Mouse (Mus musculus) heart, postnatal 0 days (tissue): ENCODE results near the gene Specc1. TPM values are rescaled to one million over a fixed set of nuclear protein-coding genes. Genes with fewer than 3 reads are reported as not detected.
"Not testable (repeated sequence)": the region's sequence is repeated elsewhere in the genome, so short reads cannot be mapped to it uniquely, and the experiment has no call there.

Source experiments
- ATAC-seq: fragments of 200-750 bp; cut with Nextera tagmentation; 2 replicates; pipeline ENCODE4 v1.8.0; 2017; ENCODE audit warnings: low read depth, moderate number of reproducible peaks, moderate library complexity; ENCODE audit not compliant: insufficient read depth
- DNase-seq: peaks from one replicate; pipeline ENCODE4 v3.0.0-alpha.2; 2016; ENCODE audit warnings: low spot score
- H3K27ac ChIP-seq: fragments of 300-500 bp; sonication (generic); 2 replicates; pipeline ENCODE4 v1.5.1; 2014; ENCODE audit warnings: low read depth, mild to moderate bottlenecking
- H3K27me3 ChIP-seq: fragments of 300-500 bp; sonication (generic); 2 replicates; pipeline ENCODE4 v1.6.1; 2014; ENCODE audit warnings: low read length, mixed read lengths; ENCODE audit not compliant: control insufficient read depth, insufficient read depth
- H3K36me3 ChIP-seq: fragments of 300-500 bp; sonication (generic); replicated peaks from 2 replicates; pipeline ENCODE4 v1.6.1; 2014; ENCODE audit warnings: low read length, mixed read lengths; ENCODE audit not compliant: control insufficient read depth, insufficient read depth
- H3K4me1 ChIP-seq: fragments of 300-500 bp; sonication (generic); 2 replicates; pipeline ENCODE4 v1.6.1; 2014; ENCODE audit warnings: antibody characterized with exemption; ENCODE audit not compliant: control insufficient read depth, insufficient read depth
- H3K4me2 ChIP-seq: fragments of 300-500 bp; sonication (generic); 2 replicates; pipeline ENCODE4 v1.6.1; 2014; ENCODE audit warnings: low read depth, mild to moderate bottlenecking, low read length, moderate library complexity
- H3K4me3 ChIP-seq: fragments of 300-500 bp; sonication (generic); 2 replicates; pipeline ENCODE4 v1.5.1; 2014; ENCODE audit warnings: low read depth, low read length
- H3K9ac ChIP-seq: fragments of 300-500 bp; sonication (generic); replicated peaks from 2 replicates; pipeline ENCODE4 v1.6.1; 2014; ENCODE audit warnings: low read depth, low read length, mixed read lengths
- H3K9me3 ChIP-seq: fragments of 300-500 bp; sonication (generic); replicated peaks from 2 replicates; pipeline ENCODE4 v1.6.1; 2016; ENCODE audit warnings: low read length; ENCODE audit not compliant: control insufficient read depth
- CTCF ChIP-seq: IDR thresholded peaks from 2 replicates; pipeline ENCODE4 v1.5.1; 2016; ENCODE audit warnings: antibody characterized with exemption, control low read depth, low read depth
- EP300 ChIP-seq: IDR thresholded peaks from 2 replicates; pipeline ENCODE4 v1.6.1; 2016; ENCODE audit warnings: antibody characterized with exemption, low read depth
- WGBS: fragments of 180-500 bp; shearing (Covaris S2); extraction: QIAGEN DNeasy Blood & Tissue Kit; methylation state at CpG from one replicate; pipeline ENCODE4 v1.1.7; 2014; 5-methylcytosine and 5-hydroxymethylcytosine counted together
- polyA plus RNA-seq: library from polyadenylated mRNA; unstranded; fragments of >200 nt; fragmentation: Nextera tagmentation; extraction: Ambion mirVana; gene quantifications from 2 replicates; pipeline ENCODE4 v1.2.1, GENCODE M21; 2015
- total RNA-seq: library from RNA; depleted of rRNA; stranded (reverse); fragments of >200 nt; gene quantifications from 2 replicates; pipeline ENCODE4 v1.2.3, GENCODE M21; 2014; ENCODE audit warnings: low replicate concordance

The Specc1 gene
- total and polyA plus RNA-seq, 2 experiments from 2014 or later, result 5.2 to 8.4 TPM

GRCm38 (mm10) chr11:61946608-61947007 is 10.0 kb upstream of the Specc1 start:
- no peak overlapping the region for H3K9ac ChIP-seq
- H3K4me2 ChIP-seq, result no peak overlapping the region
- WGBS, result 93% methylated on average over 4 of the region's 4 CpGs
- TF ChIP-seq EP300 (no peak), CTCF (no peak)
- no peak for DNase-seq
- ATAC-seq, result no peak
- H3K27me3 ChIP-seq, result no peaks in the 10 kb centered on the region
- H3K9me3 ChIP-seq, result no peaks in the 10 kb centered on the region
- no peak overlapping the region for H3K27ac ChIP-seq
- H3K4me3 ChIP-seq, result no peak overlapping the region
- no peaks in the 10 kb centered on the region for H3K36me3 ChIP-seq
- 0 out of 2 replicates have a peak, but pooled peaks cover 6% of the 10 kb centered on the region for H3K4me1 ChIP-seq

GRCm38 (mm10) chr11:61949315-61949714 is 7.2 kb upstream of the Specc1 start:
- no peak for ATAC-seq
- peak; percentile 20 for DNase-seq
- H3K4me2 ChIP-seq, result no peak overlapping the region
- WGBS, result 0% methylated on average over 3 of the region's 3 CpGs
- H3K4me3 ChIP-seq, result no peak overlapping the region
- peak; percentile 67 for TF ChIP-seq CTCF
- TF ChIP-seq EP300, result no peak
- no peak overlapping the region for H3K27ac ChIP-seq
- no peaks in the 10 kb centered on the region for H3K27me3 ChIP-seq
- no peaks in the 10 kb centered on the region for H3K9me3 ChIP-seq
- H3K9ac ChIP-seq, result no peak overlapping the region
- no peaks in the 10 kb centered on the region for H3K36me3 ChIP-seq
- H3K4me1 ChIP-seq, result no peaks in the 10 kb centered on the region

GRCm38 (mm10) chr11:61950632-61951031 is 5.9 kb upstream of the Specc1 start:
- no peak overlapping the region for H3K9ac ChIP-seq
- H3K9me3 ChIP-seq, result no peaks in the 10 kb centered on the region
- H3K36me3 ChIP-seq, result no peaks in the 10 kb centered on the region
- TF ChIP-seq CTCF, result peak; percentile 86
- TF ChIP-seq EP300, result no peak
- H3K4me1 ChIP-seq, result no peaks in the 10 kb centered on the region
- H3K27me3 ChIP-seq, result no peaks in the 10 kb centered on the region
- H3K4me2 ChIP-seq, result no peak overlapping the region
- 16% methylated on average over 10 of the region's 10 CpGs for WGBS
- H3K4me3 ChIP-seq, result no peak overlapping the region
- ATAC-seq (no peak), DNase-seq (peak; percentile 46)
- H3K27ac ChIP-seq, result no peak overlapping the region

GRCm38 (mm10) chr11:61955136-61955535 is 1.4 kb upstream of the Specc1 start:
- no peak for ATAC-seq
- no peaks in the 10 kb centered on the region for H3K9me3 ChIP-seq
- no peak overlapping the region for H3K27ac ChIP-seq
- no peak overlapping the region for H3K9ac ChIP-seq
- no peaks in the 10 kb centered on the region for H3K36me3 ChIP-seq
- TF ChIP-seq CTCF (no peak), EP300 (no peak)
- H3K4me3 ChIP-seq, result no peak overlapping the region
- peaks cover 22% of the 10 kb centered on the region for H3K27me3 ChIP-seq
- H3K4me1 ChIP-seq, result peaks cover 4% of the 10 kb centered on the region; the same call in 1 of the 2 replicates
- no peak for DNase-seq
- WGBS, result 68% methylated on average over 6 of the region's 6 CpGs
- H3K4me2 ChIP-seq, result no peak overlapping the region

- Histone ChIP-seq H3K4me3 (no peak overlapping the region), H3K36me3 (no peaks in the 10 kb centered on the region), H3K9me3 (no peaks in the 10 kb centered on the region), H3K4me1 (peaks cover 4% of the 10 kb centered on the region; the same call in 1 of the 2 replicates), H3K4me2 (no peak overlapping the region), H3K27me3 (peaks cover 22% of the 10 kb centered on the region), H3K27ac (no peak overlapping the region), H3K9ac (no peak overlapping the region)
- DNase-seq (no peak), ATAC-seq (no peak)
- TF ChIP-seq EP300 (no peak), CTCF (no peak)
- 78% methylated on average over 6 of the region's 6 CpGs for WGBS
Observed at GRCm38 (mm10) chr11:61955951-61956350, 612 bp upstream of the Specc1 start.

- peak overlapping the region; percentile 63 for H3K4me3 ChIP-seq
- no peak overlapping the region for H3K9ac ChIP-seq
- WGBS, result 6% methylated on average over 25 of the region's 25 CpGs
- H3K27me3 ChIP-seq, result peaks cover 22% of the 10 kb centered on the region
- DNase-seq, result peak; percentile 13
- no peaks in the 10 kb centered on the region for H3K9me3 ChIP-seq
- ATAC-seq, result 0 out of 2 replicates have a peak, but pooled peaks have one; percentile 8
- H3K36me3 ChIP-seq, result no peaks in the 10 kb centered on the region
- TF ChIP-seq EP300, result no peak
- TF ChIP-seq CTCF, result no peak
- H3K4me1 ChIP-seq, result peaks cover 4% of the 10 kb centered on the region; the same call in 1 of the 2 replicates
- H3K4me2 ChIP-seq, result peak overlapping the region; percentile 97
- no peak overlapping the region for H3K27ac ChIP-seq
Observed at GRCm38 (mm10) chr11:61957296-61957813, 792 bp downstream of the Specc1 start.

- H3K9ac ChIP-seq, ATAC-seq, H3K4me2 ChIP-seq, H3K27ac ChIP-seq, H3K4me3 ChIP-seq, H3K9me3 ChIP-seq, DNase-seq, H3K4me1 ChIP-seq, H3K36me3 ChIP-seq: not testable (repeated sequence)
- H3K27me3 ChIP-seq, result peaks cover 22% of the 10 kb centered on the region
- 59% methylated on average over 6 of the region's 6 CpGs for WGBS
Observed at GRCm38 (mm10) chr11:61958706-61959105, 2.1 kb downstream of the Specc1 start.
